Mouse (Mus musculus): ENCODE measurements around the gene Lrrtm4. TPM values are rescaled to one million over a fixed set of nuclear protein-coding genes. Genes with fewer than 3 reads are reported as not detected.

Gene Lrrtm4
- total RNA-seq, 2 experiments from 2014 or later: not detected

- DNase-seq: no peak
Measured at GRCm38 (mm10) chr6:80301871-80302270, 283.2 kb downstream of the Lrrtm4 start.

GRCm38 (mm10) chr6:80303568-80303967 lies 284.9 kb downstream of the Lrrtm4 start:
- intact Hi-C loops (cut with DNase I): no loop called here
- DNase-seq: no peak

More at GRCm38 (mm10) chr6:80301871-80302270, 283.2 kb downstream of the Lrrtm4 start:
- intact Hi-C loops (cut with DNase I): no loop called here

GRCm38 (mm10) chr6:80328391-80328790 lies 309.7 kb downstream of the Lrrtm4 start:
- no peak for DNase-seq
- intact Hi-C loops (cut with DNase I): no loop called here

GRCm38 (mm10) chr6:80331751-80332150 lies 313.1 kb downstream of the Lrrtm4 start:
- intact Hi-C loops (cut with DNase I): no loop called here
- no peak for DNase-seq

- no peak for DNase-seq
- intact Hi-C loops (cut with DNase I): no loop called here
Measured at GRCm38 (mm10) chr6:80352307-80352706, 333.6 kb downstream of the Lrrtm4 start.

GRCm38 (mm10) chr6:80357092-80357491 lies 338.4 kb downstream of the Lrrtm4 start:
- intact Hi-C loops (cut with DNase I): no loop called here
- DNase-seq: no peak

GRCm38 (mm10) chr6:80363593-80363992 lies 344.9 kb downstream of the Lrrtm4 start:
- DNase-seq: no peak
- intact Hi-C loops (cut with DNase I): no loop called here

GRCm38 (mm10) chr6:80366532-80366931 lies 347.9 kb downstream of the Lrrtm4 start:
- DNase-seq: no peak
- intact Hi-C loops (cut with DNase I): no loop called here

GRCm38 (mm10) chr6:80389571-80389970 lies 370.9 kb downstream of the Lrrtm4 start:
- no peak for DNase-seq
- intact Hi-C loops (cut with DNase I): no loop called here

- intact Hi-C loops (cut with DNase I): no loop called here
- DNase-seq: no peak
Measured at GRCm38 (mm10) chr6:80406757-80407156, 388.1 kb downstream of the Lrrtm4 start.

- no peak for DNase-seq
- intact Hi-C loops (cut with DNase I): no loop called here
Measured at GRCm38 (mm10) chr6:80440135-80440534, 421.5 kb downstream of the Lrrtm4 start.

- intact Hi-C loops (cut with DNase I): no loop called here
- DNase-seq: no peak
Measured at GRCm38 (mm10) chr6:80470546-80470945, 451.9 kb downstream of the Lrrtm4 start.

- DNase-seq: no peak
Measured at GRCm38 (mm10) chr6:80476153-80476552, 457.5 kb downstream of the Lrrtm4 start.

GRCm38 (mm10) chr6:80545017-80545416 lies 526.3 kb downstream of the Lrrtm4 start:
- intact Hi-C loops (cut with DNase I): no loop called here
- DNase-seq: no peak

More at GRCm38 (mm10) chr6:80476153-80476552, 457.5 kb downstream of the Lrrtm4 start:
- intact Hi-C loops (cut with DNase I): no loop called here

GRCm38 (mm10) chr6:80549907-80550306 lies 531.2 kb downstream of the Lrrtm4 start:
- DNase-seq: no peak
- intact Hi-C loops (cut with DNase I): no loop called here

GRCm38 (mm10) chr6:80553398-80553797 lies 534.7 kb downstream of the Lrrtm4 start:
- intact Hi-C loops (cut with DNase I): no loop called here
- DNase-seq: no peak

GRCm38 (mm10) chr6:80554991-80555390 lies 536.3 kb downstream of the Lrrtm4 start:
- DNase-seq: no peak
- intact Hi-C loops (cut with DNase I): no loop called here

- intact Hi-C loops (cut with DNase I): no loop called here
Measured at GRCm38 (mm10) chr6:80577227-80577626, 558.5 kb downstream of the Lrrtm4 start.

GRCm38 (mm10) chr6:80582225-80582624 lies 563.5 kb downstream of the Lrrtm4 start:
- intact Hi-C loops (cut with DNase I): no loop called here
- no peak for DNase-seq

More at GRCm38 (mm10) chr6:80577227-80577626, 558.5 kb downstream of the Lrrtm4 start:
- DNase-seq: no peak

- DNase-seq: no peak
- intact Hi-C loops (cut with DNase I): no loop called here
Measured at GRCm38 (mm10) chr6:80589776-80590175, 571.1 kb downstream of the Lrrtm4 start.

- intact Hi-C loops (cut with DNase I): no loop called here
Measured at GRCm38 (mm10) chr6:80619508-80619907, 600.8 kb downstream of the Lrrtm4 start.

GRCm38 (mm10) chr6:80622676-80623334 lies 604.1 kb downstream of the Lrrtm4 start:
- DNase-seq: no peak
- intact Hi-C loops (cut with DNase I): no loop called here

More at GRCm38 (mm10) chr6:80619508-80619907, 600.8 kb downstream of the Lrrtm4 start:
- no peak for DNase-seq

GRCm38 (mm10) chr6:80625509-80625908 lies 606.8 kb downstream of the Lrrtm4 start:
- no peak for DNase-seq
- intact Hi-C loops (cut with DNase I): no loop called here

Measured in heart, postnatal 14 days (tissue).